7 mouse cellular contexts compared by ENCODE assay signal in genomic region chr11:76120407-76120901, GRCm38 (mm10). TPM values are rescaled to one million over a fixed set of nuclear protein-coding genes. Genes with fewer than 3 reads are reported as not detected.
DNase-seq lines count a peak whose midpoint lies in the region; ATAC-seq and TF ChIP-seq lines count a peak whose summit lies in the region.

No protein-coding gene starts in this region.

- H3K27ac ChIP-seq in embryonic facial prominence, embryonic 12.5 days, result peak overlapping the region; percentile 79
- H3K27ac ChIP-seq in kidney, adult 2 months (ENCODE audit: insufficient read depth, low read depth, low read length), result peak overlapping the region; percentile 71
- peak overlapping the region; percentile 42 for H3K27ac ChIP-seq in lung, embryonic 14.5 days (ENCODE audit: low read depth)

- H3K27me3 ChIP-seq in embryonic facial prominence, embryonic 12.5 days, result no peaks in the 10 kb centered on the region
- H3K27me3 ChIP-seq in kidney, adult 2 months (replicated peaks; ENCODE audit: control insufficient read depth, insufficient read depth, low read length), result no peaks in the 10 kb centered on the region
- no peaks in the 10 kb centered on the region for H3K27me3 ChIP-seq in lung, embryonic 14.5 days (ENCODE audit: insufficient read depth, low read length)

- H3K4me1 ChIP-seq in embryonic facial prominence, embryonic 12.5 days, result peaks cover 28% of the 10 kb centered on the region
- H3K4me1 ChIP-seq in kidney, adult 2 months (ENCODE audit: control insufficient read depth, insufficient read depth, low read length), result peaks cover 24% of the 10 kb centered on the region
- H3K4me1 ChIP-seq in lung, embryonic 14.5 days (ENCODE audit: insufficient read depth), result peaks cover 6% of the 10 kb centered on the region; the same call in 1 of the 2 replicates

- H3K4me3 ChIP-seq in embryonic facial prominence, embryonic 12.5 days, result no peak overlapping the region
- H3K4me3 ChIP-seq in kidney, adult 2 months (ENCODE audit: insufficient read depth, low read depth, low read length), result no peak overlapping the region
- no peak overlapping the region for H3K4me3 ChIP-seq in lung, embryonic 14.5 days (ENCODE audit: low read depth, low read length)

- H3K9ac ChIP-seq in embryonic facial prominence, embryonic 12.5 days, result no peak overlapping the region
- H3K9ac ChIP-seq in lung, embryonic 14.5 days, result no peak overlapping the region; the same call in 1 of the 2 replicates

- no peak overlapping the region for H3K4me2 ChIP-seq in embryonic facial prominence, embryonic 12.5 days (replicated peaks)
- H3K4me2 ChIP-seq in lung, embryonic 14.5 days, result no peak overlapping the region

- WGBS in embryonic facial prominence, embryonic 12.5 days, result 25% methylated on average over 10 of the region's 10 CpGs
- 48% methylated on average over 10 of the region's 10 CpGs for WGBS in kidney, adult 2 months
- WGBS in lung, embryonic 14.5 days, result 23% methylated on average over 10 of the region's 10 CpGs

- 0 out of 2 replicates have a peak, but pooled peaks have one; percentile 52 for ATAC-seq in embryonic facial prominence, embryonic 12.5 days (ENCODE audit: insufficient number of reproducible peaks, insufficient read depth, low FRiP score, low TSS enrichment)
- ATAC-seq in lung, embryonic 14.5 days (ENCODE audit: insufficient read depth), result peak; percentile 60; the same call in 1 of the 2 replicates
- no peak for ATAC-seq in granulocyte monocyte progenitor cell, adult 5-6 weeks (replicated peaks; ENCODE audit: poor library complexity, severe bottlenecking)

- no peak for TF ChIP-seq CTCF in kidney, adult 2 months (conservative IDR thresholded peaks at IDR 0.05; ENCODE audit: insufficient read depth, insufficient read length, low read depth, low read length)
- no peak for TF ChIP-seq CTCF in lung, embryonic 14.5 days (IDR thresholded peaks at IDR 0.05; ENCODE audit: low read depth)

- peaks cover 14% of the 10 kb centered on the region for H3K36me3 ChIP-seq in embryonic facial prominence, embryonic 12.5 days
- H3K36me3 ChIP-seq in kidney, adult 2 months (ENCODE audit: control insufficient read depth, insufficient read depth, low read length), result peaks cover 5% of the 10 kb centered on the region; the same call in 1 of the 2 replicates
- H3K36me3 ChIP-seq in lung, embryonic 14.5 days (ENCODE audit: insufficient read depth), result peaks cover 8% of the 10 kb centered on the region; the same call in 1 of the 2 replicates

- TF ChIP-seq POLR2A in kidney, adult 2 months (IDR thresholded peaks at IDR 0.05; ENCODE audit: low read depth, low read length), result no peak

- DNase-seq in ZHBTc4 (ENCODE audit: low read depth, low spot score), result peak; percentile 9
- DNase-seq in kidney, adult 2 months, result peak; percentile 73
- peak; percentile 72 for DNase-seq in lung, embryonic 14.5 days
- no peak for DNase-seq in adrenal gland, adult 2 months
- DNase-seq in gastrocnemius, adult 8-10 months (ENCODE audit: low spot score in 2 of 2), result no peak

- no peaks in the 10 kb centered on the region for H3K9me3 ChIP-seq in embryonic facial prominence, embryonic 12.5 days
- H3K9me3 ChIP-seq in lung, embryonic 14.5 days (ENCODE audit: low read depth, low read length), result no peaks in the 10 kb centered on the region

RNA-seq across cellular contexts. Expression of gene Vps53, which starts 59.0 kb away (rescaled TPM):
- polyA plus RNA-seq in embryonic facial prominence, embryonic 12.5 days (2016; fragmentation: Nextera tagmentation; extraction: Ambion mirVana), result 44.1 and 45.9 TPM in 2 replicates
- polyA plus RNA-seq in kidney, adult 2 months (2012; rRNA removed), result 46.2 and 47.5 TPM in 2 replicates
- polyA plus RNA-seq in lung, embryonic 14.5 days (2014; fragmentation: Nextera tagmentation; extraction: Ambion mirVana), result 34.5 and 35.6 TPM in 2 replicates
- 10 to 100 TPM; 51.6 to 61.2 TPM for total RNA-seq in adrenal gland, adult 2 months (2021)
- polyA plus RNA-seq in adrenal gland, adult 2 months (2012; rRNA removed), result 12.9 and 20.2 TPM in 2 replicates
- total RNA-seq in granulocyte monocyte progenitor cell, adult 5-6 weeks (2014; fragmentation: Nextera tagmentation), result 46.8 and 50.0 TPM in 2 replicates
- total RNA-seq in granulocyte monocyte progenitor cell, adult 5-6 weeks (2017), result 38.4 and 58.6 TPM in 2 replicates
- 10 to 100 TPM; 19.6 to 22.5 (median 21.5) TPM for total RNA-seq in gastrocnemius, adult 8-10 months (2022)

RNA-seq across cellular contexts. Expression of gene Fam57a, which starts 59.0 kb away (rescaled TPM):
- 26.8 and 27.5 TPM in 2 replicates for polyA plus RNA-seq in embryonic facial prominence, embryonic 12.5 days (2016; fragmentation: Nextera tagmentation; extraction: Ambion mirVana)
- polyA plus RNA-seq in kidney, adult 2 months (2012; rRNA removed), result 5.8 and 6.1 TPM in 2 replicates
- 38.3 and 39.8 TPM in 2 replicates for polyA plus RNA-seq in lung, embryonic 14.5 days (2014; fragmentation: Nextera tagmentation; extraction: Ambion mirVana)
- 1 to 10 TPM; 5.6 to 5.8 TPM for total RNA-seq in adrenal gland, adult 2 months (2021)
- 7.3 and 9.8 TPM in 2 replicates for polyA plus RNA-seq in adrenal gland, adult 2 months (2012; rRNA removed)
- 1.2 and 5.6 TPM in 2 replicates for total RNA-seq in granulocyte monocyte progenitor cell, adult 5-6 weeks (2014; fragmentation: Nextera tagmentation)
- total RNA-seq in granulocyte monocyte progenitor cell, adult 5-6 weeks (2017), result 0.17 and 2.7 TPM in 2 replicates
- total RNA-seq in gastrocnemius, adult 8-10 months (2022), result 1 to 10 TPM in 2 of 4 experiments, under 1 TPM in 2; 0.88 to 2.3 (median 1.1) TPM

Comparison
In these comparisons a context has a peak if more than half of its experiments do, and no peak if none do; other contexts are left out.
1. DNase-seq: peak in ZHBTc4 (single experiment), kidney, adult 2 months (single experiment) and lung, embryonic 14.5 days (single experiment); none in adrenal gland, adult 2 months (single experiment) and gastrocnemius, adult 8-10 months (0 of 2).
2. Peak in every context shown above with its lines, with median percentiles within 50 percentile points of each other: H3K27ac ChIP-seq.